Mouse (Mus musculus) embryonic facial prominence, embryonic 11.5 days (tissue): ENCODE data around the gene Shisal2b. TPM values are rescaled to one million over a fixed set of nuclear protein-coding genes. Genes with fewer than 3 reads are reported as not detected.

Source experiments
- ATAC-seq: fragments of 200-750 bp; cut with Nextera tagmentation; replicated peaks from 2 replicates; pipeline ENCODE4 v1.8.0; 2017; ENCODE audit warnings: low read depth; ENCODE audit not compliant: insufficient number of reproducible peaks, low FRiP score, low TSS enrichment
- DNase-seq: peaks from one replicate; pipeline ENCODE4 v3.0.0-alpha.2; 2015; ENCODE audit warnings: low spot score
- H3K27ac ChIP-seq: fragments of 300-500 bp; sonication (generic); replicated peaks from 2 replicates; pipeline ENCODE4 v1.5.1; 2014; ENCODE audit warnings: mild to moderate bottlenecking, low read depth, low read length, control low read depth
- H3K27me3 ChIP-seq: fragments of 300-500 bp; sonication (generic); 2 replicates; pipeline ENCODE4 v1.6.1; 2014; ENCODE audit warnings: mild to moderate bottlenecking, low read length, moderate library complexity, mixed read lengths; ENCODE audit not compliant: control insufficient read depth, insufficient read depth
- H3K36me3 ChIP-seq: fragments of 300-500 bp; sonication (generic); replicated peaks from 2 replicates; pipeline ENCODE4 v1.6.1; 2014; ENCODE audit warnings: low read depth, mild to moderate bottlenecking, low read length, moderate library complexity, mixed read lengths; ENCODE audit not compliant: control insufficient read depth, insufficient read depth
- H3K4me1 ChIP-seq: fragments of 300-500 bp; sonication (generic); 2 replicates; pipeline ENCODE4 v1.6.1; 2014; ENCODE audit warnings: low read length, mixed read lengths; ENCODE audit not compliant: control insufficient read depth, insufficient read depth
- H3K4me2 ChIP-seq: fragments of 300-500 bp; sonication (generic); 2 replicates; pipeline ENCODE4 v1.6.1; 2014; ENCODE audit warnings: low read depth, mild to moderate bottlenecking, control low read depth, low read length, moderate library complexity
- H3K4me3 ChIP-seq: fragments of 300-500 bp; sonication (generic); 2 replicates; pipeline ENCODE4 v1.5.1; 2014; ENCODE audit warnings: low read depth, low read length, control low read depth
- H3K9ac ChIP-seq: fragments of 300-500 bp; sonication (generic); replicated peaks from 2 replicates; pipeline ENCODE4 v1.6.1; 2014; ENCODE audit warnings: mild to moderate bottlenecking, control low read depth, low read length
- H3K9me3 ChIP-seq: fragments of 300-500 bp; sonication (generic); replicated peaks from 2 replicates; pipeline ENCODE4 v1.6.1; 2016; ENCODE audit warnings: mild to moderate bottlenecking, low read length, inconsistent platforms, mixed read lengths; ENCODE audit not compliant: control insufficient read depth
- WGBS: fragments of 180-500 bp; shearing (Covaris S2); extraction: QIAGEN DNeasy Blood & Tissue Kit; methylation state at CpG from one replicate; pipeline ENCODE4 v1.1.7; 2014; 5-methylcytosine and 5-hydroxymethylcytosine counted together
- polyA plus RNA-seq: library from polyadenylated mRNA; unstranded; fragments of >200 nt; fragmentation: Nextera tagmentation; extraction: Ambion mirVana; gene quantifications from 2 replicates; pipeline ENCODE4 v1.2.1, GENCODE M21; 2014

The Shisal2b gene
- polyA plus RNA-seq, 1 experiment from 2014 or later = 0.35 TPM

- Histone ChIP-seq H3K9me3 (no peaks in the 10 kb centered on the region), H3K27ac (no peak overlapping the region), H3K4me2 (no peak overlapping the region), H3K4me3 (no peak overlapping the region), H3K36me3 (no peaks in the 10 kb centered on the region), H3K9ac (no peak overlapping the region), H3K4me1 (no peaks in the 10 kb centered on the region), H3K27me3 (no peaks in the 10 kb centered on the region)
- 56% methylated on average over 8 of the region's 16 CpGs for WGBS
- DNase-seq (no peak), ATAC-seq (no peak)
These were observed 20.0 kb upstream of the Shisal2b start for GRCm38 (mm10) chr13:104883566-104884249.

- no peaks in the 10 kb centered on the region for H3K9me3 ChIP-seq
- H3K27me3 ChIP-seq = no peaks in the 10 kb centered on the region
- no peak overlapping the region for H3K9ac ChIP-seq
- 79% methylated on average over 4 of the region's 4 CpGs for WGBS
- H3K4me3 ChIP-seq = no peak overlapping the region
- H3K4me2 ChIP-seq = no peak overlapping the region
- DNase-seq = no peak
- H3K27ac ChIP-seq = no peak overlapping the region
- no peak for ATAC-seq
- H3K36me3 ChIP-seq = no peaks in the 10 kb centered on the region
- no peaks in the 10 kb centered on the region for H3K4me1 ChIP-seq
These were observed 14.8 kb upstream of the Shisal2b start for GRCm38 (mm10) chr13:104878508-104878907.

GRCm38 (mm10) chr13:104869907-104870306 is 6.2 kb upstream of the Shisal2b start:
- Histone ChIP-seq H3K4me3 (no peak overlapping the region), H3K4me2 (no peak overlapping the region), H3K9me3 (no peaks in the 10 kb centered on the region), H3K4me1 (no peaks in the 10 kb centered on the region), H3K27ac (no peak overlapping the region), H3K36me3 (no peaks in the 10 kb centered on the region), H3K27me3 (no peaks in the 10 kb centered on the region; the same call in 1 of the 2 replicates), H3K9ac (no peak overlapping the region)
- 93% methylated on average over 2 of the region's 2 CpGs for whole genome bisulfite sequencing
- no peak for ATAC-seq
- no peak for DNase-seq

GRCm38 (mm10) chr13:104866726-104867125 is 3.0 kb upstream of the Shisal2b start:
- Histone ChIP-seq H3K36me3 (no peaks in the 10 kb centered on the region), H3K4me3 (no peak overlapping the region), H3K4me1 (no peaks in the 10 kb centered on the region), H3K27me3 (no peaks in the 10 kb centered on the region; the same call in none of the 2 replicates), H3K4me2 (no peak overlapping the region), H3K9me3 (no peaks in the 10 kb centered on the region), H3K27ac (no peak overlapping the region), H3K9ac (no peak overlapping the region)
- 82% methylated on average over 5 of the region's 5 CpGs for WGBS
- DNase-seq (no peak), ATAC-seq (no peak)

- Histone ChIP-seq H3K27me3 (no peaks in the 10 kb centered on the region), H3K4me3 (no peak overlapping the region), H3K9me3 (no peaks in the 10 kb centered on the region), H3K27ac (no peak overlapping the region), H3K4me1 (no peaks in the 10 kb centered on the region), H3K36me3 (no peaks in the 10 kb centered on the region), H3K9ac (no peak overlapping the region), H3K4me2 (no peak overlapping the region)
- DNase-seq = no peak
- ATAC-seq = no peak
- WGBS = 82% methylated on average over 2 of the region's 2 CpGs
These were observed 10.0 kb downstream of the Shisal2b start for GRCm38 (mm10) chr13:104853645-104854044.

- Histone ChIP-seq H3K4me2 (no peak overlapping the region), H3K27ac (no peak overlapping the region), H3K36me3 (peaks cover 3% of the 10 kb centered on the region; the same call in 1 of the 2 replicates), H3K27me3 (no peaks in the 10 kb centered on the region), H3K4me1 (no peaks in the 10 kb centered on the region), H3K9me3 (no peaks in the 10 kb centered on the region), H3K4me3 (no peak overlapping the region), H3K9ac (no peak overlapping the region)
- 93% methylated on average over 10 of the region's 13 CpGs for WGBS
- no peak for ATAC-seq
- DNase-seq = no peak
These were observed 20.2 kb downstream of the Shisal2b start for GRCm38 (mm10) chr13:104843295-104844089.

- Histone ChIP-seq H3K36me3 (peaks cover 3% of the 10 kb centered on the region), H3K4me1 (no peaks in the 10 kb centered on the region), H3K27me3 (no peaks in the 10 kb centered on the region), H3K9me3 (no peaks in the 10 kb centered on the region), H3K27ac (no peak overlapping the region), H3K4me2 (no peak overlapping the region), H3K4me3 (no peak overlapping the region), H3K9ac (no peak overlapping the region)
- WGBS = 77% methylated on average over 4 of the region's 4 CpGs
- ATAC-seq (no peak), DNase-seq (no peak)
These were observed 21.8 kb downstream of the Shisal2b start for GRCm38 (mm10) chr13:104841937-104842336.

- H3K9me3 ChIP-seq = no peaks in the 10 kb centered on the region
- H3K27me3 ChIP-seq = no peaks in the 10 kb centered on the region
- H3K9ac ChIP-seq = no peak overlapping the region
- H3K4me2 ChIP-seq = no peak overlapping the region
- DNase-seq (no peak), ATAC-seq (no peak)
- no peak overlapping the region for H3K27ac ChIP-seq
- peaks cover 3% of the 10 kb centered on the region for H3K36me3 ChIP-seq
- no peaks in the 10 kb centered on the region for H3K4me1 ChIP-seq
- no peak overlapping the region for H3K4me3 ChIP-seq
- WGBS = 79% methylated on average over 7 of the region's 7 CpGs
These were observed 26.1 kb downstream of the Shisal2b start for GRCm38 (mm10) chr13:104837628-104838027.
